Mouse (Mus musculus): Measurements from ENCODE around the gene Impg2. TPM values are rescaled to one million over a fixed set of nuclear protein-coding genes. Genes with fewer than 3 reads are reported as not detected.

Impg2 gene
- polyA plus RNA-seq, 1 experiment from 2014 or later, result 0.27 TPM

DNA sequence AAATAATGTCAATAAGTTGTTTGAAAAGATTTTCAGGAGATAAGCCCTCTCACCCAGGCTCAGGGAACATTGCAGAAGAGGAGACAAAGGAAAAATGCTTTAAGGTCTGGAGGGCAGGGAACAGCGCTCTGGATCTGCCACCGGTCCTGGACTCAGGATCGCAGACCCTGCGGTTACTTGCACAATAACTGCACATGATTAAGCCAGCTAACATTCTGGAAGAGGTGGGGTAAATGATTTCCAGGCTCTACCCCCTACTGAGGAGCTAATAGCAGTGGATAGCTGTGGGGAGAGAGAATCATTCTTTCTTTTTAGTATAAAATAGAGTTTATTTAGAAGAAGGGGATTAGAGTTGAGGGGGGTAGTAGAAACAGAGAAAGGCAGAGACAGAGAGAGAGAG lies 103.5 kb downstream of the Impg2 start:
- H3K4me2 ChIP-seq, result no peak overlapping the region
- no peak overlapping the region for H3K27ac ChIP-seq
- WGBS, result 53% methylated on average over 4 of the region's 4 CpGs
- H3K27me3 ChIP-seq (replicated peaks), result no peaks in the 10 kb centered on the region
- H3K4me3 ChIP-seq, result no peak overlapping the region
- H3K4me1 ChIP-seq, result no peaks in the 10 kb centered on the region
- no peaks in the 10 kb centered on the region for H3K9me3 ChIP-seq
- no peak overlapping the region for H3K9ac ChIP-seq
- no peak for ATAC-seq (replicated peaks)
- H3K36me3 ChIP-seq (replicated peaks), result no peaks in the 10 kb centered on the region

DNA sequence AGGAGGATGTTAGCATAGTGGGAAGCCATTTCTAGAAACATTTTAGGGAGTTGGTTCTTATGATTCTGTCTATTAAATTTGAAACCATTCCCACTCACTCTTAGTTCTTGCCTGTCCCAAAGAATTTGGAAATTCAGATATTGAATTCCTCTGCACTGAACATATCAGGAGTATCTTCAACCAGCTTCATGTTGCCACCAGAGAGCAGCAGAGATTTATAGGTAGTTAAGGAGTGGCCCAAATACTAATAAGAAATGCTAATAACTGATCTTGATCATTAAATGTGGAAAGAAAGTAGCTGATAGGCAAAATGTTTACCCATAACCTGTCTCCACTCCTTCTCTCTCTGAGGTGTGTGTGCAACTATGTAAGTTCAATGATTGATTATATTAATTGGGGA lies 107.2 kb downstream of the Impg2 start:
- Histone ChIP-seq H3K36me3 (replicated peaks) (no peaks in the 10 kb centered on the region), H3K9me3 (no peaks in the 10 kb centered on the region), H3K4me1 (no peaks in the 10 kb centered on the region), H3K27me3 (replicated peaks) (no peaks in the 10 kb centered on the region), H3K4me3 (no peak overlapping the region), H3K9ac (no peak overlapping the region), H3K4me2 (no peak overlapping the region), H3K27ac (no peak overlapping the region)
- ATAC-seq (replicated peaks), result no peak

Other genes starting within 250 kb of the Impg2 start
- 415 and 447 TPM in 2 replicates for gene Rpl24, start 238.0 kb upstream of the Impg2 start, polyA plus RNA-seq (2015; fragmentation: Nextera tagmentation; extraction: Ambion mirVana)
- 22.8 and 24.8 TPM in 2 replicates for gene Zbtb11, start 230.4 kb upstream of the Impg2 start, polyA plus RNA-seq (2015; fragmentation: Nextera tagmentation; extraction: Ambion mirVana)
- 192 and 204 TPM in 2 replicates for gene Pcnp, start 174.6 kb upstream of the Impg2 start, polyA plus RNA-seq (2015; fragmentation: Nextera tagmentation; extraction: Ambion mirVana)
- 17.5 and 18.2 TPM in 2 replicates for gene Trmt10c, start 166.5 kb upstream of the Impg2 start, polyA plus RNA-seq (2015; fragmentation: Nextera tagmentation; extraction: Ambion mirVana)
- 59.0 and 59.3 TPM in 2 replicates for gene Senp7, start 156.0 kb upstream of the Impg2 start, polyA plus RNA-seq (2015; fragmentation: Nextera tagmentation; extraction: Ambion mirVana)

All from midbrain, embryonic 15.5 days (tissue).